Mouse (Mus musculus): ENCODE data around the gene Tmem222. TPM values are rescaled to one million over a fixed set of nuclear protein-coding genes. Genes with fewer than 3 reads are reported as not detected.

Tmem222 gene
- polyA plus RNA-seq, 1 experiment from 2014 or later, result 85.7 TPM

DNA sequence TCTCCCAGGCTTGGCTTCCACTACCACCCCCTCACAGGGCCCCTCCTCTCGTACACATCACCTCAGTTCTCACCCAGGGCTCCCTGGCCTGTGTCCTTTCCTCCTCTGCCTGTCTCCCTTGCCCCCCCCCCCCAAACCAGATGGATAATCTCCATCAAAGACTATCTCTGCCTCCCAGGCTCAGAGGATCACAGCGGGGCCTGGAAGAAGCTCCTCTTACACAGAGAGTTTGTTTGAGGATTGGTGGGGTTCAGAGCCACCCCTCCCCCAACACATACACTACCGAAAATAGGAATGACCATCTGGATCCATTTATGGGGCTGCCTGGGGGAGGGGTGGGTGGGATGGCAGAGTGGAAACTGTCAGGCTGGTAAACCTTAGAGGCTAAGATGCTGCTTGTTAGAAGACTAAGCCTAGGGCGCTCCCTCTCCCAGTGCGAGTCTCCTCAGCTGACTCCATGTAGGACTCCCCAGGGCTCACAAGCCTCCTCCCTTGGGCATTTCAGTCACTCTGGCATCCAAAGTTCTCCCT lies 4.4 kb upstream of the Tmem222 start:
- WGBS, result 19% methylated on average over 5 of the region's 5 CpGs
- 0 out of 2 replicates have a peak, but pooled peaks have one; percentile 10 for ATAC-seq (replicated peaks; ENCODE audit: low FRiP score)
- Histone ChIP-seq H3K36me3 (no peaks in the 10 kb centered on the region), H3K4me3 (replicated peaks) (no peak overlapping the region), H3K4me1 (peaks cover 27% of the 10 kb centered on the region), H3K4me2 (peak overlapping the region; percentile 27; the same call in 1 of the 2 replicates), H3K27me3 (no peaks in the 10 kb centered on the region), H3K9ac (no peak overlapping the region), H3K27ac (peak overlapping the region; percentile 62), H3K9me3 (replicated peaks) (no peaks in the 10 kb centered on the region)

DNA sequence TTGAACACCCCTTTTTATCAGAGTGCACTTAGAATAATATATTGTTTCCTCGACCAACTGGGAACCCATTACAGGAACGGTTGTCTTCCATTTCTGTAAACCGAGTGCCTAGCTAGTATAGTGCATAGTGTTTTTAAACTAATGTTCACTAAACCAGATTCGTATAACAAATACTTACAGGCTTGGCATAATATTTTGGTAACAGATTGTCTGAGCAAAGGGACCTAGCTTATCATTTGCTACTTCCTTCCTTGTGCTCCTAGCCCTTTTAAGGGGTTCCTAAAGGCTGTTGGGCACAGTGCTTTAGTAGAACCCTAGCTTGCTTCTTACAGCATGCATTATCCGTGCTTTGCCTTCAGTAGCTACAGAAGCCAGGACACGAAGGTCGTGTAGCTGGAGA lies 3.9 kb upstream of the Tmem222 start:
- Histone ChIP-seq H3K4me3 (replicated peaks) (no peak overlapping the region), H3K4me2 (no peak overlapping the region), H3K27ac (peak overlapping the region; percentile 62), H3K36me3 (no peaks in the 10 kb centered on the region), H3K27me3 (no peaks in the 10 kb centered on the region), H3K4me1 (peaks cover 31% of the 10 kb centered on the region), H3K9me3 (replicated peaks) (no peaks in the 10 kb centered on the region), H3K9ac (no peak overlapping the region)
- WGBS, result 32% methylated on average over 7 of the region's 7 CpGs
- no peak for ATAC-seq (replicated peaks; ENCODE audit: low FRiP score)

- ATAC-seq (replicated peaks; ENCODE audit: low FRiP score), result no peak
- Histone ChIP-seq H3K27ac (peak overlapping the region; percentile 94), H3K4me2 (peak overlapping the region; percentile 77), H3K9me3 (replicated peaks) (no peaks in the 10 kb centered on the region), H3K4me1 (peaks cover 38% of the 10 kb centered on the region), H3K27me3 (no peaks in the 10 kb centered on the region), H3K36me3 (peaks cover 12% of the 10 kb centered on the region; the same call in 1 of the 2 replicates), H3K4me3 (replicated peaks) (peak overlapping the region; percentile 88), H3K9ac (no peak overlapping the region)
- 86% methylated on average over 3 of the region's 3 CpGs for WGBS
These were observed 890 bp upstream of the Tmem222 start for GRCm38 (mm10) chr4:133278482-133278881.

- Histone ChIP-seq H3K4me2 (peak overlapping the region; percentile 77), H3K4me3 (replicated peaks) (peak overlapping the region; percentile 88), H3K4me1 (peaks cover 38% of the 10 kb centered on the region), H3K9ac (peak overlapping the region; percentile 75), H3K9me3 (replicated peaks) (no peaks in the 10 kb centered on the region), H3K27me3 (no peaks in the 10 kb centered on the region), H3K27ac (peak overlapping the region; percentile 94), H3K36me3 (peaks cover 12% of the 10 kb centered on the region; the same call in 1 of the 2 replicates)
- no peak for ATAC-seq (replicated peaks; ENCODE audit: low FRiP score)
- WGBS, result 26% methylated on average over 6 of the region's 6 CpGs
These were observed 475 bp upstream of the Tmem222 start for GRCm38 (mm10) chr4:133278067-133278466.

GRCm38 (mm10) chr4:133270929-133271328 lies 6.7 kb downstream of the Tmem222 start:
- Histone ChIP-seq H3K9me3 (replicated peaks) (no peaks in the 10 kb centered on the region), H3K4me2 (no peak overlapping the region), H3K4me3 (replicated peaks) (no peak overlapping the region), H3K4me1 (peaks cover 8% of the 10 kb centered on the region), H3K27ac (no peak overlapping the region), H3K27me3 (no peaks in the 10 kb centered on the region), H3K9ac (no peak overlapping the region), H3K36me3 (peaks cover 63% of the 10 kb centered on the region)
- 92% methylated on average over 9 of the region's 9 CpGs for WGBS
- ATAC-seq (replicated peaks; ENCODE audit: low FRiP score), result no peak

DNA sequence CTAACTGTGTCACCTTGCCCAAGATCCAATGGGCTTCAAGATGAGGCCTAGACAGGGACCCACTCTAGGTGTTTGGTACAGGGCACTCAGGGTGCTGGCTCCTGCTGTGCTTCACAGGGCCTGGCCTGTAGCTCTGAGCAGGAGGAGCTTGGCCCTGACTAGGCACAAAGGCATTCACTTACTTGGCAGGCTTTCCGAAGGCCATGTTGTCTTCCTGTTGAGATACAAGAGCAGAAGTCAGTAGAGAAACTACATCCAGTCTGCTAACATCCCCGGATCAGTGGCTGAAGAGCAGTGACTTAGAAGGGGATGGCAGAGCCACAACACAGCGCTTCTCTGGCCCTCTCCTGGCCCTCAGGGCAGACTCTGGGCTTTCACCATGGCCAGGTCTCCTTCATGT lies 8.0 kb downstream of the Tmem222 start:
- WGBS, result 95% methylated on average over 3 of the region's 3 CpGs
- Histone ChIP-seq H3K27me3 (no peaks in the 10 kb centered on the region), H3K27ac (no peak overlapping the region)

DNA sequence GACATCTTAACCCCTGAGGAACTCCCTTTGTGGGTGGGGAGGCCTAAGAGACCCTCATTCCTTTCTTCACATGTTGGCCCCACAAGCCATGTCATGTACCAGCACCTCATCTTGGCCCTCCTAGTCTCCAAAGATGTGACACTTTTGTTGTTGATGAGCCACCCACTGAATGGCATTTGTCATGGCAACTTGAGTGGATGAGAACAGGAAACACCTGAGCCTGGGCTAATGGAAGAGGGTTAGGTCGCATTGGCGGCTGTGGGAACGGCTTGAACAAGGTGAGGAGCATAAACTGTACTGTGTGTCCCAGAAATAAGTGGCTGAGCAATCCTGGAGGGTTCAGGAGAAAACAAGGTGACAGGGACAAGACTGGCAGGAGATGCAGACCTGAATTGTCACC lies 8.7 kb downstream of the Tmem222 start:
- Histone ChIP-seq H3K36me3 (peaks cover 70% of the 10 kb centered on the region), H3K4me3 (replicated peaks) (no peak overlapping the region), H3K9me3 (replicated peaks) (no peaks in the 10 kb centered on the region), H3K9ac (no peak overlapping the region), H3K4me1 (0 out of 2 replicates have a peak, but pooled peaks cover 2% of the 10 kb centered on the region), H3K27me3 (no peaks in the 10 kb centered on the region), H3K27ac (no peak overlapping the region), H3K4me2 (no peak overlapping the region)
- 94% methylated on average over 3 of the region's 3 CpGs for WGBS
- no peak for ATAC-seq (replicated peaks; ENCODE audit: low FRiP score)

More for the DNA sequence above, 8.0 kb downstream of the Tmem222 start:
- H3K9me3 ChIP-seq (replicated peaks), result no peaks in the 10 kb centered on the region
- no peak overlapping the region for H3K9ac ChIP-seq
- H3K4me3 ChIP-seq (replicated peaks), result no peak overlapping the region
- no peak overlapping the region for H3K4me2 ChIP-seq
- peaks cover 70% of the 10 kb centered on the region for H3K36me3 ChIP-seq
- ATAC-seq (replicated peaks; ENCODE audit: low FRiP score), result no peak
- H3K4me1 ChIP-seq, result 0 out of 2 replicates have a peak, but pooled peaks cover 2% of the 10 kb centered on the region

DNA sequence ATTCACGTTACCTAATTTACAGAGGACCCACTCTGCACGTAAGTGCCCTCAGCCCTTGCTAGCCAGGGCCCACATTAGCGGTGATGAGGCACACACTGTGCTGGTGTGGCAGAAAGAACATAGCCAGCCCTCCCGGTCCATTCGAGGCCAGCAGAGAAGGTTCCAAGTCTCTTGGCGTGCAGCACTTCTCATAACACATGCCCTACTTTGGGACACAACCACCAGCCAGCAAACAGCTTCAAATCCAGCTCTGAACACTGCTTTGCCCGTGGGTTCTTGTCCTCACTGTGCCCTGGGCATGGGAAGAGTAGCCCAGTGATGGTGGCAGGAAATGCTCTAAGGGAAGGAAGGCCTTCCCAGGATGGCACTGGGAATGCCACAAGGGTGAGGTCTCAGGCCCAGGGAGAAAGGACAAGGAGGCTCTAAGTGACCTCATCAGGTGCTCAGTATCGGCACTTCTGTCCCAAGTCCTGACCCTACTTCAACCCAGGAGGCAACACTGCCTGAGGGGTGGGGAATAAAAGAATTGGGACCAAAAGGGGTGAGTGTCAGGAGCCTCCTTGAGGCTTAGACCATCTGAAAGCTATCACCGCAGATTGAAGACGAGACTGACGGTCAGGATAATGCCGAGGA lies 11.2 kb downstream of the Tmem222 start:
- Histone ChIP-seq H3K36me3 (peaks cover 74% of the 10 kb centered on the region), H3K4me2 (no peak overlapping the region), H3K4me3 (replicated peaks) (no peak overlapping the region), H3K4me1 (no peaks in the 10 kb centered on the region), H3K9me3 (replicated peaks) (no peaks in the 10 kb centered on the region), H3K9ac (no peak overlapping the region), H3K27ac (peak overlapping the region; percentile 20; the same call in 1 of the 2 replicates), H3K27me3 (no peaks in the 10 kb centered on the region)
- ATAC-seq (replicated peaks; ENCODE audit: low FRiP score), result no peak
- WGBS, result 92% methylated on average over 12 of the region's 12 CpGs

DNA sequence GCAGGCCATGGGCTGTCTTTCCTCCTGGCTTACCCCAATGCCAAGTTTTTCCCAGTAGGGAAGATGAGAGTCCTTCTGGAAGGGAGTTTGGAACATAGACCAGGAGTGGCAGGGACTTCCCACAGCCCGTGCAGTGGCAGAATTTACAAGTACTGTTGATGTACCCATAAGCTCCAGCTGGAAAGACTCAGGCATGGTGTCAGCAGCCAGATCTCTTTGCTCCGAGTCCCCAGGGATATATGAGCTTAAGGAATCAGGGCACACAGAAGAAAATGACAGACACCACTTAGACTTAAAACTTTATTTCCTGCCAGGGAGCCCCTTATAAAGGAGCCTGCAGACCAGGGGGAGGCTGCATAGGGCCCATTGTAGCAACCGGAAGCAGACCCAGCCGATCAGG lies 11.8 kb downstream of the Tmem222 start:
- WGBS, result 75% methylated on average over 4 of the region's 4 CpGs

GRCm38 (mm10) chr4:133265297-133265696 lies 12.3 kb downstream of the Tmem222 start:
- WGBS, result 96% methylated on average over 3 of the region's 3 CpGs
- Histone ChIP-seq H3K27ac (no peak overlapping the region), H3K36me3 (peaks cover 67% of the 10 kb centered on the region), H3K9me3 (replicated peaks) (no peaks in the 10 kb centered on the region), H3K27me3 (no peaks in the 10 kb centered on the region), H3K4me3 (replicated peaks) (no peak overlapping the region), H3K4me1 (no peaks in the 10 kb centered on the region), H3K9ac (no peak overlapping the region), H3K4me2 (no peak overlapping the region)
- no peak for ATAC-seq (replicated peaks; ENCODE audit: low FRiP score)

More for the DNA sequence above, 11.8 kb downstream of the Tmem222 start:
- Histone ChIP-seq H3K27me3 (no peaks in the 10 kb centered on the region), H3K4me1 (no peaks in the 10 kb centered on the region), H3K4me2 (no peak overlapping the region), H3K4me3 (replicated peaks) (no peak overlapping the region), H3K9ac (no peak overlapping the region), H3K36me3 (peaks cover 71% of the 10 kb centered on the region), H3K27ac (peak overlapping the region; percentile 20; the same call in 1 of the 2 replicates), H3K9me3 (replicated peaks) (no peaks in the 10 kb centered on the region)
- ATAC-seq (replicated peaks; ENCODE audit: low FRiP score), result no peak

GRCm38 (mm10) chr4:133264559-133264958 lies 13.0 kb downstream of the Tmem222 start:
- 96% methylated on average over 2 of the region's 2 CpGs for WGBS
- Histone ChIP-seq H3K36me3 (peaks cover 59% of the 10 kb centered on the region), H3K27me3 (no peaks in the 10 kb centered on the region), H3K9me3 (replicated peaks) (no peaks in the 10 kb centered on the region), H3K4me3 (replicated peaks) (no peak overlapping the region), H3K9ac (no peak overlapping the region), H3K4me1 (no peaks in the 10 kb centered on the region), H3K4me2 (no peak overlapping the region), H3K27ac (no peak overlapping the region)
- ATAC-seq (replicated peaks; ENCODE audit: low FRiP score), result no peak

GRCm38 (mm10) chr4:133263756-133264155 lies 13.8 kb downstream of the Tmem222 start:
- no peaks in the 10 kb centered on the region for H3K9me3 ChIP-seq (replicated peaks)
- no peak overlapping the region for H3K4me2 ChIP-seq
- no peaks in the 10 kb centered on the region for H3K27me3 ChIP-seq
- H3K4me1 ChIP-seq, result no peaks in the 10 kb centered on the region
- ATAC-seq (replicated peaks; ENCODE audit: low FRiP score), result no peak
- H3K9ac ChIP-seq, result no peak overlapping the region
- H3K36me3 ChIP-seq, result peaks cover 51% of the 10 kb centered on the region
- no peak overlapping the region for H3K27ac ChIP-seq
- 92% methylated on average over 5 of the region's 5 CpGs for WGBS
- no peak overlapping the region for H3K4me3 ChIP-seq (replicated peaks)
